Mouse (Mus musculus): ENCODE data around the gene Ddx59. TPM values are rescaled to one million over a fixed set of nuclear protein-coding genes. Genes with fewer than 3 reads are reported as not detected.

The Ddx59 gene
- polyA plus RNA-seq, 1 experiment from 2014 or later, result 14.0 TPM

GRCm38 (mm10) chr1:136470471-136470870 is 55.4 kb downstream of the Ddx59 start:
- Histone ChIP-seq H3K4me2 (no peak overlapping the region), H3K27me3 (ENCODE audit: control insufficient read depth, insufficient read depth, low read length) (no peaks in the 10 kb centered on the region), H3K4me1 (ENCODE audit: control insufficient read depth, insufficient read depth, low read length) (peaks cover 8% of the 10 kb centered on the region), H3K9ac (ENCODE audit: low read depth, low read length) (no peak overlapping the region), H3K4me3 (ENCODE audit: low read depth, low read length) (no peak overlapping the region), H3K9me3 (replicated peaks; ENCODE audit: control insufficient read depth, low read length) (no peaks in the 10 kb centered on the region), H3K36me3 (ENCODE audit: control insufficient read depth, insufficient read depth, low read length) (no peaks in the 10 kb centered on the region), H3K27ac (ENCODE audit: low read depth, low read length) (no peak overlapping the region)
- 23% methylated on average over 6 of the region's 6 CpGs for WGBS (ENCODE audit: insufficient replicate concordance)
- ATAC-seq (replicated peaks; ENCODE audit: insufficient number of reproducible peaks, low FRiP score, low TSS enrichment), result no peak

Other genes with a start within 250 kb of the Ddx59 start
- not detected in 2 replicates for gene Mroh3, start 202.4 kb upstream of the Ddx59 start, polyA plus RNA-seq (2014; fragmentation: Nextera tagmentation; extraction: Ambion mirVana)
- gene Inava, start 181.0 kb upstream of the Ddx59 start, polyA plus RNA-seq (2014; fragmentation: Nextera tagmentation; extraction: Ambion mirVana), result 2.0 and 2.1 TPM in 2 replicates
- not detected in 2 replicates for gene Gpr25, start 154.4 kb upstream of the Ddx59 start, polyA plus RNA-seq (2014; fragmentation: Nextera tagmentation; extraction: Ambion mirVana)
- gene Camsap2, start 69.2 kb upstream of the Ddx59 start, polyA plus RNA-seq (2014; fragmentation: Nextera tagmentation; extraction: Ambion mirVana), result 11.3 and 12.4 TPM in 2 replicates
- gene Kif14, start 51.1 kb downstream of the Ddx59 start, polyA plus RNA-seq (2014; fragmentation: Nextera tagmentation; extraction: Ambion mirVana), result 5.1 and 6.9 TPM in 2 replicates
- gene Zfp281, start 209.6 kb downstream of the Ddx59 start, polyA plus RNA-seq (2014; fragmentation: Nextera tagmentation; extraction: Ambion mirVana), result 17.4 and 17.5 TPM in 2 replicates